Mouse (Mus musculus): ENCODE measurements around the gene Dnaaf2.
A peak's percentile ranks its signal among the peaks of the same experiment; 100 is the strongest.
"Not testable (repeated sequence)": the region's sequence is repeated elsewhere in the genome, so short reads cannot be mapped to it uniquely, and the experiment has no call there.

The Dnaaf2 gene

GRCm38 (mm10) chr12:69164904-69165303 lies 33.3 kb downstream of the Dnaaf2 start:
- DNase-seq (ENCODE audit: low read depth), result no peak

GRCm38 (mm10) chr12:69163586-69163985 lies 34.6 kb downstream of the Dnaaf2 start:
- DNase-seq (ENCODE audit: low read depth), result not testable (repeated sequence)

- not testable (repeated sequence) for DNase-seq (ENCODE audit: low read depth)
Measured at GRCm38 (mm10) chr12:69160677-69161076, 37.6 kb downstream of the Dnaaf2 start.

GRCm38 (mm10) chr12:69159578-69159940 lies 38.7 kb downstream of the Dnaaf2 start:
- peak; percentile 80 for DNase-seq (ENCODE audit: low read depth)

- peak; percentile 99 for DNase-seq (ENCODE audit: low read depth)
Measured at GRCm38 (mm10) chr12:69158765-69159577, 39.3 kb downstream of the Dnaaf2 start, which contains the start of gene Rps29. Gene Rps29 (minus strand): TSS chr12:69159186.

GRCm38 (mm10) chr12:69158366-69158764 lies 39.9 kb downstream of the Dnaaf2 start:
- no peak for DNase-seq (ENCODE audit: low read depth)

- DNase-seq (ENCODE audit: low read depth), result no peak
Measured at GRCm38 (mm10) chr12:69157107-69157506, 41.1 kb downstream of the Dnaaf2 start.

- DNase-seq (ENCODE audit: low read depth), result no peak
Measured at GRCm38 (mm10) chr12:69156436-69156835, 41.8 kb downstream of the Dnaaf2 start.

GRCm38 (mm10) chr12:69155923-69156322 lies 42.3 kb downstream of the Dnaaf2 start:
- DNase-seq (ENCODE audit: low read depth), result no peak

- DNase-seq (ENCODE audit: low read depth), result no peak
Measured at GRCm38 (mm10) chr12:69150049-69150448, 48.2 kb downstream of the Dnaaf2 start.

- no peak for DNase-seq (ENCODE audit: low read depth)
Measured at GRCm38 (mm10) chr12:69147166-69147735, 51.0 kb downstream of the Dnaaf2 start.

GRCm38 (mm10) chr12:69143460-69143859 lies 54.8 kb downstream of the Dnaaf2 start:
- DNase-seq (ENCODE audit: low read depth), result no peak

- DNase-seq (ENCODE audit: low read depth), result no peak
Measured at GRCm38 (mm10) chr12:69139841-69140240, 58.4 kb downstream of the Dnaaf2 start.

- DNase-seq (ENCODE audit: low read depth), result no peak
Measured at GRCm38 (mm10) chr12:69139201-69139600, 59.0 kb downstream of the Dnaaf2 start.

All from c-Kit-positive CD71-negative TER-119-negative erythroid progenitor cells, embryonic 14.5 days (primary cell).